Mouse (Mus musculus) induced T-regulatory cell, adult 2 months (primary cell): Measurements from ENCODE around the gene Tmprss7.
A peak's percentile ranks its signal among the peaks of the same experiment; 100 is the strongest.

Experiments used
- DNase-seq: peaks from one replicate; pipeline ENCODE4 v3.0.0-alpha.2; 2012; ENCODE audit warnings: low read depth

Tmprss7 gene

GRCm38 (mm10) chr16:45685295-45685694, 8.2 kb downstream of the Tmprss7 start:
- no peak for DNase-seq

- peak; percentile 62 for DNase-seq
These were observed 8.6 kb downstream of the Tmprss7 start for GRCm38 (mm10) chr16:45684815-45685214.

GRCm38 (mm10) chr16:45676462-45676861, 17.0 kb downstream of the Tmprss7 start:
- peak; percentile 36 for DNase-seq

- DNase-seq, result no peak
These were observed 23.5 kb downstream of the Tmprss7 start for GRCm38 (mm10) chr16:45670005-45670404.

- no peak for DNase-seq
These were observed 25.3 kb downstream of the Tmprss7 start for GRCm38 (mm10) chr16:45668178-45668577.

DNA sequence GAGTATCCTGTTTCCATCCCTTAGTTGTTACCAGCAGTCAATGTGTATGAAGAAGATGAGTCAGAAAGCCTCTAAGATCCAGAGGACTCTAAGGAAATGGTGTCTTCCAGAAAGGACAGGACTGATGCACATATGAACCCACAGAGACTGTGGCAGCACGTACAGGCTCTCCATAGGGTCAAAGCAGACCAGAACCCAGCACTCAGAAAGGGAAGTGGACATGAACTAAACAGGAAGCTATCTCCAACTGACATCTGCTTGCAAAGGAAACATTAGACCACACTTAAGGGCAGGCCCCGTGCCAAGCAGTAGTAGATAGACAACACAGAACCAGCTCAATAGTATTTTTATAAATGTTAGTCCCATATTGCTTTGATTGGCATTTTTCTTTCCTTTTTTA, 27.3 kb downstream of the Tmprss7 start:
- DNase-seq, result peak; percentile 14

GRCm38 (mm10) chr16:45662381-45662780, 31.1 kb downstream of the Tmprss7 start:
- DNase-seq, result no peak

GRCm38 (mm10) chr16:45659596-45659995, 33.9 kb downstream of the Tmprss7 start:
- DNase-seq, result no peak

DNA sequence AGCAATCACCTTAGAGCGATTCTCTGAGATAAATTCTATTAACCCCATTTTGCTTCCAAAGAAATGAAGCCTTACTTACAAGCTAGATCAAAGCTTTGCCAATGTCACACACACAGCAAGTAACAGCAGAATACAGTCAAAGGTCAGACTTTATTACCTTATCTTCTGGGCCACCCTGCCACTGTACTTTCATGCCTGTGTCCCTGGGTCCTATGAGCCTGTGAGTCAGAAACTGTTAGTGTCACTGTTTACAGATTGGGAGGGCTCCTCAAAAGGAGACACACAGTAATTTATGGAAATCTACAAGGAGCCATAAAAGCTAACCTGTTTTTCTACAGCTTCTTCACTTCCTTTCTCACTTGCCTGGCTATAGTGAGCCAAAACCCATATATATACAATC, 35.2 kb downstream of the Tmprss7 start:
- DNase-seq, result no peak

GRCm38 (mm10) chr16:45657574-45658159, 35.8 kb downstream of the Tmprss7 start:
- DNase-seq, result no peak

DNA sequence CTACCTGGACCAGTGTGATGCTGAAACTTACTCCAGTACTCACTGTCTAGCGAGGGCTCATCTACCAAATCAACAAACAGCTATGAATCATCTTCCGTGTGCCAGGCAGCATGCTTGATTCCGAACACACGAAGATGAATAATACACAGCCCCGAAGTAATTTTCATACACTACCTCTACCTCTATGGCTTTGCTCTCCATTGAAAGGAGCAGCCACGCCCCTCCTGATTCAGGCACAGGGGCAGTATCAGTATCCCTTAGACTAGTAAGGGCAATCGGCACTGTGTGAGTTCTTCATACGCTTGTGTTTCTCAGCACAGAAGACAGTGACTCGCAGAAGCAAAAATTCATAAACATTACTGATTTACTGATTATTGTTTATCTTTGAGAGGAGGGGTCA, 39.0 kb downstream of the Tmprss7 start:
- no peak for DNase-seq

- DNase-seq, result no peak
These were observed 39.5 kb downstream of the Tmprss7 start, which contains the start of gene BC016579 for GRCm38 (mm10) chr16:45653934-45654332. Gene BC016579 (minus strand): TSS chr16:45654068.

GRCm38 (mm10) chr16:45653009-45653933, 40.2 kb downstream of the Tmprss7 start:
- DNase-seq, result peak; percentile 13

DNA sequence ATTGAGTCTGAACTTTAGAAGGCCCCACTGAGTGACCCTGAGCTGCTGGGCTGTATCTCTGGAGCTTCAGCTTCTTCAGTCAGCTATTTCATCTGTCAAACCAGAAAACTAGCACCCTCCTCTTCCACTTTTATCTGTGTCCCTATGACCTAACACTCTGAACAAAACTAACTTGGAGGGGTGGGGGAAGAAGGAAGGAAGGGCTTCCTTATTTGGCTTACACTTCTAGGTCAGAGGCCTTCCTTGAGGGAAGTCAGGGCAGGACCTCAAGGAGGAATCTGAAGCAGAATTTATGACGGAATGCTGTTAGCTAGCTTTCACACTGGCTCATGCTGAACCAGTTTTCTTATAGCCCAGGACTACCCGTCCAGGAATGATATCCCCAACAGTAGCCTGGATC, 42.0 kb downstream of the Tmprss7 start:
- no peak for DNase-seq

GRCm38 (mm10) chr16:45644380-45644779, 49.1 kb downstream of the Tmprss7 start:
- DNase-seq, result no peak

GRCm38 (mm10) chr16:45643944-45644343, 49.5 kb downstream of the Tmprss7 start:
- DNase-seq, result no peak

DNA sequence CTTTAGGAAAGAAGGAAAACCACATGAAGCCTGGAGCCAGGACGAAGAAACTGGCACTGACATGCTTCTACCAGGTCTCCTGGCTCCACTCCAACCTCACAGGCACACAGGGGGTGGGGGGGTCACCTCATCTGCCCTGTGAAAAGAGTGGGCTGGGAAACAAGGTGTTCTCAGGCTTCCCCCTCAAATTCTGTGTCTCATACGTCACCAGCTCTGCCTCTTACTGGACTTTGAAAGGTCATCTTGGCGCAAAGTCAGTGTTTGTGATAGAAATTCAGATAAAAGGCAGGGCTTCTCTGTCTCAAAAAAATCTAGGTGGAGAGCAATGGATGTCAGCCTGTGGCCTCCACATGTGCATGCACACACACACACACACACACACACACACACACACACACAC, 52.2 kb downstream of the Tmprss7 start:
- no peak for DNase-seq

DNA sequence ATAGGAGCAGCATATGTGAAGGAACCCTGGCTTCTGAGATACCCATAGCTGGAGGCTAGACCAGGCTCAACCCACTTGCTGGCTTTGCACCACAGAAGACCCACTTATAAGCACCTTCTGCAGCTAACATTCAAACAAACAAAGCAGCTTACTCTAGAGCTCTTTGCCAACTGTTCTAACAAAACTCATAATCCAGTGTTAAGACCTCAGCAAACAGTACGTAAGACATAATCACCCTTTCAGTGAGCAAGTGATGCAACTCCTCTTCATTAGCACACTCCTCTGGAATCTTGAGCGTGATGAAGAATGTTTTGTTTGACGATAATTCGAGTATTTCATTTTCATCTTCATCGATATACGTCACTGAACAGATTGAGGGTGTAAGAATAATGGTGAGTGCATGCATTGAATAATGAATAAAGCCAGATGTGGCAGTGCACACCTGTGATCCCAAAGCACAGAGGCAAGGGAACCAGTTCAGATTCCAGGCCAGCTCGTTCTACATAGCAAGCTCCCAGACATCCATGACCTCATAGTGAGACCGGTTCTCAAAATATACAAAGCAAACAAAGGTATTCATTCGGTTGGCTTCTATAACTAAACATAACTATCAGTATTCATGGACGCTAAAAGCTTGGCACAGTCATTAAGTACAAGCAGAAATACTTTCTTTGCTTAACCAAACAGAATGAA, 53.2 kb downstream of the Tmprss7 start:
- no peak for DNase-seq

GRCm38 (mm10) chr16:45635826-45636225, 57.6 kb downstream of the Tmprss7 start:
- no peak for DNase-seq

GRCm38 (mm10) chr16:45632420-45632819, 61.0 kb downstream of the Tmprss7 start:
- no peak for DNase-seq

GRCm38 (mm10) chr16:45630347-45630960, 63.0 kb downstream of the Tmprss7 start:
- peak; percentile 78 for DNase-seq

DNA sequence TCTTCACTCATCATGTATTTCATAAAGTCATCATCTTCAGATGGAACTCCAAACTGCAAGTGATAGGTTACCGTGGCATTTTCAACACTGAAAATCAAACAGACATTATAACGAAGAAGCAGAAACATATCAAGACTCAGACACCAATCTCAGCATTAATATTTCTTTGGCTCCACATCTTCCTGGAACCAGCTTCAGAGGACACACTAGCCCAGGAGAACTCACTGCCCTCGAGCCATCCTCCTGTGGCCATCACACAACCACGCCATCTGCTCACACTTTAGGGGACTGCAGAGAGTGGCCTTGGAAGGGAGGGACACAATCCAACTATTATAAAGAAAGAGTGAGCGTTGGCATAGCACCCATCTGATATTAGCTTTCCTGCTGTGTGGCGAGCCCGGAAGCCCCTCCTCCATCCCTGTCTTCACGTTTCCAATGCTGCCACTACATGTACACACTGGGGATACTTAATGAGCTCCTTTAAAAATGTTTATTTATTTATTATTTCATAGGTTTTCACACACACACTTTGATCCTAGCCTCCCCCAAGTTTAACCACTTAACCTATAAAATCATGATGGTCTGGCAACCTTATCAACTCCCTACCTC, 63.9 kb downstream of the Tmprss7 start:
- DNase-seq, result no peak
